ENCODE assay signal across 12 mouse cellular contexts in genomic region chr12:86830247-86830585, GRCm38 (mm10). TPM values are rescaled to one million over a fixed set of nuclear protein-coding genes. Genes with fewer than 3 reads are reported as not detected.
DNase-seq lines count a peak whose midpoint lies in the region; ATAC-seq and TF ChIP-seq lines count a peak whose summit lies in the region.
"Had no signal": no experiment of that assay in that cellular context is flagged by ENCODE, and none has a peak within 500 bp of the region (broad histone marks: within the 10 kb centered on the region; RNA-seq: fewer than 3 reads in every experiment).

No protein-coding gene starts in this region.

- TF ChIP-seq POLR2A in kidney, adult 2 months (IDR thresholded peaks at IDR 0.05; ENCODE audit: low read depth, low read length) = no peak

- H3K36me3 ChIP-seq in forebrain, embryonic 10.5 days (replicated peaks) = no peaks in the 10 kb centered on the region
- no peaks in the 10 kb centered on the region for H3K36me3 ChIP-seq in forebrain, embryonic 14.5 days (ENCODE audit: control insufficient read depth, insufficient read depth, low read length)
- no peaks in the 10 kb centered on the region for H3K36me3 ChIP-seq in kidney, adult 2 months (ENCODE audit: control insufficient read depth, insufficient read depth, low read length)
- no peaks in the 10 kb centered on the region for H3K36me3 ChIP-seq in kidney, embryonic 16.5 days (ENCODE audit: insufficient read depth, low read length)
- no peaks in the 10 kb centered on the region for H3K36me3 ChIP-seq in forebrain, embryonic 15.5 days
- no peaks in the 10 kb centered on the region for H3K36me3 ChIP-seq in midbrain, embryonic 15.5 days (replicated peaks)
- H3K36me3 ChIP-seq: limb, embryonic 13.5 days had no signal

- no peak overlapping the region for H3K4me3 ChIP-seq in forebrain, embryonic 10.5 days
- no peak overlapping the region for H3K4me3 ChIP-seq in forebrain, embryonic 14.5 days (ENCODE audit: low read depth, low read length)
- no peak overlapping the region for H3K4me3 ChIP-seq in kidney, adult 2 months (ENCODE audit: insufficient read depth, low read depth, low read length)
- H3K4me3 ChIP-seq in kidney, embryonic 16.5 days (ENCODE audit: low read length) = no peak overlapping the region
- H3K4me3 ChIP-seq in forebrain, embryonic 15.5 days = no peak overlapping the region
- no peak overlapping the region for H3K4me3 ChIP-seq in midbrain, embryonic 15.5 days
- H3K4me3 ChIP-seq: limb, embryonic 13.5 days had no signal

- H3K4me1 ChIP-seq in forebrain, embryonic 10.5 days = peaks cover 65% of the 10 kb centered on the region
- H3K4me1 ChIP-seq in forebrain, embryonic 14.5 days (ENCODE audit: control insufficient read depth, insufficient read depth, low read length) = peaks cover 44% of the 10 kb centered on the region
- H3K4me1 ChIP-seq in kidney, adult 2 months (ENCODE audit: control insufficient read depth, insufficient read depth, low read length) = peaks cover 47% of the 10 kb centered on the region
- H3K4me1 ChIP-seq in kidney, embryonic 16.5 days (ENCODE audit: insufficient read depth, low read length) = peaks cover 55% of the 10 kb centered on the region
- H3K4me1 ChIP-seq in forebrain, embryonic 15.5 days = peaks cover 49% of the 10 kb centered on the region
- peaks cover 52% of the 10 kb centered on the region for H3K4me1 ChIP-seq in midbrain, embryonic 15.5 days

- H3K9me3 ChIP-seq in forebrain, embryonic 10.5 days = no peaks in the 10 kb centered on the region
- H3K9me3 ChIP-seq in forebrain, embryonic 14.5 days (replicated peaks; ENCODE audit: control insufficient read depth, low read length) = no peaks in the 10 kb centered on the region
- no peaks in the 10 kb centered on the region for H3K9me3 ChIP-seq in kidney, embryonic 16.5 days (ENCODE audit: low read length)
- H3K9me3 ChIP-seq in forebrain, embryonic 15.5 days = no peaks in the 10 kb centered on the region
- H3K9me3 ChIP-seq in midbrain, embryonic 15.5 days = no peaks in the 10 kb centered on the region
- H3K9me3 ChIP-seq: limb, embryonic 13.5 days had no signal

- 52% methylated on average over 8 of the region's 8 CpGs for WGBS in forebrain, embryonic 10.5 days
- WGBS in forebrain, embryonic 14.5 days = 37% methylated on average over 8 of the region's 8 CpGs
- WGBS in kidney, adult 2 months = 71% methylated on average over 8 of the region's 8 CpGs
- WGBS in kidney, embryonic 16.5 days = 69% methylated on average over 8 of the region's 8 CpGs
- WGBS in forebrain, embryonic 15.5 days = 48% methylated on average over 8 of the region's 8 CpGs
- 48% methylated on average over 8 of the region's 8 CpGs for WGBS in midbrain, embryonic 15.5 days

- H3K27ac ChIP-seq in forebrain, embryonic 10.5 days = peak overlapping the region; percentile 73
- H3K27ac ChIP-seq in forebrain, embryonic 14.5 days (ENCODE audit: low read depth, low read length) = no peak overlapping the region; the same call in 1 of the 2 replicates
- no peak overlapping the region for H3K27ac ChIP-seq in kidney, adult 2 months (ENCODE audit: insufficient read depth, low read depth, low read length)
- no peak overlapping the region; the same call in 1 of the 2 replicates for H3K27ac ChIP-seq in kidney, embryonic 16.5 days (ENCODE audit: low read length)
- H3K27ac ChIP-seq in forebrain, embryonic 15.5 days (replicated peaks) = peak overlapping the region; percentile 31; the same call in 1 of the 2 replicates
- peak overlapping the region; percentile 22 for H3K27ac ChIP-seq in midbrain, embryonic 15.5 days
- H3K27ac ChIP-seq: limb, embryonic 13.5 days; macrophage had no signal

- H3K4me2 ChIP-seq in forebrain, embryonic 14.5 days (ENCODE audit: low read length) = no peak overlapping the region
- no peak overlapping the region for H3K4me2 ChIP-seq in kidney, embryonic 16.5 days (replicated peaks; ENCODE audit: low read depth, low read length)
- H3K4me2 ChIP-seq in forebrain, embryonic 15.5 days (replicated peaks) = no peak overlapping the region
- H3K4me2 ChIP-seq in midbrain, embryonic 15.5 days = no peak overlapping the region
- H3K4me2 ChIP-seq: limb, embryonic 13.5 days had no signal

- ATAC-seq in forebrain, embryonic 14.5 days = no peak
- no peak for ATAC-seq in kidney, embryonic 16.5 days (ENCODE audit: low FRiP score, low TSS enrichment)
- no peak for ATAC-seq in forebrain, embryonic 15.5 days (replicated peaks)
- no peak for ATAC-seq in midbrain, embryonic 15.5 days (replicated peaks)
- ATAC-seq: Patski had no signal

- DNase-seq in forebrain, embryonic 10.5 days (ENCODE audit: extremely low spot score, low spot score) = no peak
- DNase-seq in forebrain, embryonic 14.5 days (ENCODE audit: low spot score) = no peak
- DNase-seq in kidney, adult 2 months = peak; percentile 67
- DNase-seq in B cell, adult 2 months = no peak
- no peak for DNase-seq in spleen, adult 12 weeks (ENCODE audit: low spot score)
- DNase-seq: kidney, postnatal 14 days had no signal

- no peak overlapping the region for H3K9ac ChIP-seq in forebrain, embryonic 14.5 days (ENCODE audit: low read length)
- H3K9ac ChIP-seq in kidney, embryonic 16.5 days (replicated peaks; ENCODE audit: low read length) = no peak overlapping the region
- no peak overlapping the region for H3K9ac ChIP-seq in forebrain, embryonic 15.5 days (replicated peaks)
- no peak overlapping the region for H3K9ac ChIP-seq in midbrain, embryonic 15.5 days
- H3K9ac ChIP-seq: limb, embryonic 13.5 days had no signal

- no peak for TF ChIP-seq CTCF in kidney, adult 2 months (conservative IDR thresholded peaks at IDR 0.05; ENCODE audit: insufficient read depth, insufficient read length, low read depth, low read length)

- H3K27me3 ChIP-seq in forebrain, embryonic 10.5 days (ENCODE audit: poor library complexity, severe bottlenecking) = peaks cover 50% of the 10 kb centered on the region
- no peaks in the 10 kb centered on the region for H3K27me3 ChIP-seq in forebrain, embryonic 14.5 days (replicated peaks; ENCODE audit: control insufficient read depth, insufficient read depth, low read length)
- no peaks in the 10 kb centered on the region for H3K27me3 ChIP-seq in kidney, adult 2 months (replicated peaks; ENCODE audit: control insufficient read depth, insufficient read depth, low read length)
- no peaks in the 10 kb centered on the region for H3K27me3 ChIP-seq in kidney, embryonic 16.5 days (ENCODE audit: insufficient read depth, low read length)
- no peaks in the 10 kb centered on the region for H3K27me3 ChIP-seq in forebrain, embryonic 15.5 days
- H3K27me3 ChIP-seq in midbrain, embryonic 15.5 days (replicated peaks) = no peaks in the 10 kb centered on the region
- H3K27me3 ChIP-seq: limb, embryonic 13.5 days; Patski had no signal

RNA-seq across cellular contexts. Expression of gene Irf2bpl, which starts 54.4 kb away (rescaled TPM):
- 20.5 and 22.6 TPM in 2 replicates for polyA plus RNA-seq in forebrain, embryonic 10.5 days (2016; fragmentation: Nextera tagmentation; extraction: Ambion mirVana)
- 41.4 and 56.5 TPM in 2 replicates for polyA plus RNA-seq in forebrain, embryonic 14.5 days (2014; fragmentation: Nextera tagmentation; extraction: Ambion mirVana)
- 22.0 and 27.8 TPM in 2 replicates for polyA plus RNA-seq in kidney, adult 2 months (2012; rRNA removed)
- polyA plus RNA-seq in kidney, embryonic 16.5 days (2015; fragmentation: Nextera tagmentation; extraction: Ambion mirVana) = 30.3 and 30.4 TPM in 2 replicates
- 94.9 and 95.8 TPM in 2 replicates for polyA plus RNA-seq in forebrain, embryonic 15.5 days (2015; fragmentation: Nextera tagmentation; extraction: Ambion mirVana)
- 94.3 and 98.5 TPM in 2 replicates for polyA plus RNA-seq in midbrain, embryonic 15.5 days (2015; fragmentation: Nextera tagmentation; extraction: Ambion mirVana)

Comparison
In these comparisons a context has a peak if more than half of its experiments do, and no peak if none do; other contexts are left out.
1. H3K27ac ChIP-seq: peak in forebrain, embryonic 10.5 days (single experiment), forebrain, embryonic 15.5 days (single experiment) and midbrain, embryonic 15.5 days (single experiment); none in forebrain, embryonic 14.5 days (single experiment), kidney, adult 2 months (single experiment) and kidney, embryonic 16.5 days (single experiment).